Mouse (Mus musculus) lung, embryonic 14.5 days (tissue): Measurements from ENCODE around the gene Eef1a1. TPM values are rescaled to one million over a fixed set of nuclear protein-coding genes. Genes with fewer than 3 reads are reported as not detected.
A peak's percentile ranks its signal among the peaks of the same experiment; 100 is the strongest.
"Not testable (repeated sequence)": the region's sequence is repeated elsewhere in the genome, so short reads cannot be mapped to it uniquely, and the experiment has no call there.

Source experiments
- ATAC-seq: fragments of 200-750 bp; cut with Nextera tagmentation; 2 replicates; pipeline ENCODE4 v1.8.0; 2017; ENCODE audit warnings: mild to moderate bottlenecking, moderate TSS enrichment, moderate library complexity; ENCODE audit not compliant: insufficient read depth
- DNase-seq: peaks from one replicate; pipeline ENCODE4 v3.0.0-alpha.2; 2015
- H3K27ac ChIP-seq: fragments of 300-500 bp; sonication (generic); 2 replicates; pipeline ENCODE4 v1.5.1; 2014; ENCODE audit warnings: low read depth, mild to moderate bottlenecking, moderate library complexity
- H3K27me3 ChIP-seq: fragments of 300-500 bp; sonication (generic); 2 replicates; pipeline ENCODE4 v1.6.1; 2014; ENCODE audit warnings: low read length, control low read depth; ENCODE audit not compliant: insufficient read depth
- H3K36me3 ChIP-seq: fragments of 300-500 bp; sonication (generic); 2 replicates; pipeline ENCODE4 v1.6.1; 2014; ENCODE audit warnings: control low read depth; ENCODE audit not compliant: insufficient read depth
- H3K4me1 ChIP-seq: fragments of 300-500 bp; sonication (generic); 2 replicates; pipeline ENCODE4 v1.6.1; 2014; ENCODE audit warnings: antibody characterized with exemption, control low read depth; ENCODE audit not compliant: insufficient read depth
- H3K4me2 ChIP-seq: fragments of 300-500 bp; sonication (generic); 2 replicates; pipeline ENCODE4 v1.6.1; 2014; ENCODE audit warnings: mild to moderate bottlenecking
- H3K4me3 ChIP-seq: fragments of 300-500 bp; sonication (generic); 2 replicates; pipeline ENCODE4 v1.5.1; 2014; ENCODE audit warnings: low read depth, low read length
- H3K9ac ChIP-seq: fragments of 300-500 bp; sonication (generic); 2 replicates; pipeline ENCODE4 v1.6.1; 2014
- H3K9me3 ChIP-seq: fragments of 300-500 bp; sonication (generic); 2 replicates; pipeline ENCODE4 v1.6.1; 2016; ENCODE audit warnings: low read depth, low read length, control low read depth
- CTCF ChIP-seq: IDR thresholded peaks from 2 replicates; pipeline ENCODE4 v1.5.1; 2016; ENCODE audit warnings: antibody characterized with exemption, low read depth
- WGBS: fragments of 180-500 bp; shearing (Covaris S2); extraction: QIAGEN DNeasy Blood & Tissue Kit; methylation state at CpG from one replicate; pipeline ENCODE4 v1.1.7; 2014; 5-methylcytosine and 5-hydroxymethylcytosine counted together
- polyA plus RNA-seq: library from polyadenylated mRNA; unstranded; fragments of >200 nt; fragmentation: Nextera tagmentation; extraction: Ambion mirVana; gene quantifications from 2 replicates; pipeline ENCODE4 v1.2.1, GENCODE M21; 2014

The Eef1a1 gene
- polyA plus RNA-seq, 1 experiment from 2014 or later: 5,431 TPM

GRCm38 (mm10) chr9:78481423-78482331, 7.3 kb downstream of the Eef1a1 start:
- ATAC-seq (peak; percentile 99), DNase-seq (peak; percentile 99)
- Histone ChIP-seq H3K4me1 (no peaks in the 10 kb centered on the region), H3K4me2 (peak overlapping the region; percentile 67), H3K27me3 (no peaks in the 10 kb centered on the region), H3K9ac (peak overlapping the region; percentile 100), H3K9me3 (no peaks in the 10 kb centered on the region), H3K27ac (peak overlapping the region; percentile 99), H3K4me3 (peak overlapping the region; percentile 86), H3K36me3 (peaks cover 39% of the 10 kb centered on the region)
- no peak for TF ChIP-seq CTCF
- WGBS: under 1% methylated on average over 75 of the region's 77 CpGs

DNA sequence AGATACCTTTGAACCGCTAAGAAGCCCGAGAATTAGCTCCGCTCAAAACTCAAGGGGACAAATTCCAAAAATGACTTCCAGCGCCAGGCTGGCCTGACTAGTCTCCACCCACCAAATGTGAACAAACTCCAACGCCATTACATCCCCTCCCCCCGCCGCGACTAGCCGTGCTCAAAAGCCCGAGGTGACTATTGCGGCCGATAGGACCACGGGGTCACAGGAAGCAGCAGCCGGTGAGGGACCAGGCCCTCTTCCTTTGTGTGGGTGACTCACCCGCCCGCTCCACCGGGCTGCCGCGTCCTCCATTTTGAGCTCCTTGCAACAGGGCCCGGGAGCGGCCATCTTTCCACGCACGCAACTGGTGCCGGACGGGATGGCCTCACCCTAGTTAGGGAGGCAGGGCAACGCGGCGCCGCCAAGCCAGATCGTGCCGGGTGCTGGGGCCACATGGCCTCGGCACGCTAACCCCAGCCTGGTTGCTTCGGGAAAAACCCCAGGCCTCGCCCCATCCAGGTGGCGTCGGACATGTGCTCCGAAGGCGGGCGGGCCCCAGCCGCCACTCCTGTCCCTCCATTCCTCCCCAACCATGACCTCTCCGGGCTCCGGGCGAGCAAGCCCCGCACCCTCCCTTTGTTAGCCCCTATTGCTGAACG, 8.1 kb downstream of the Eef1a1 start:
- under 1% methylated on average over 44 of the region's 46 CpGs for WGBS
- TF ChIP-seq CTCF: no peak
- Histone ChIP-seq H3K4me3 (peak overlapping the region; percentile 86), H3K36me3 (peaks cover 48% of the 10 kb centered on the region), H3K27ac (peak overlapping the region; percentile 99), H3K27me3 (no peaks in the 10 kb centered on the region), H3K4me1 (no peaks in the 10 kb centered on the region), H3K4me2 (peak overlapping the region; percentile 67), H3K9me3 (no peaks in the 10 kb centered on the region), H3K9ac (peak overlapping the region; percentile 100)
- peak; percentile 78 for DNase-seq
- peak; percentile 5 for ATAC-seq

GRCm38 (mm10) chr9:78480227-78480626, 8.7 kb downstream of the Eef1a1 start:
- not testable (repeated sequence) for H3K4me1 ChIP-seq, DNase-seq, ATAC-seq, H3K9me3 ChIP-seq, H3K27me3 ChIP-seq
- WGBS: under 1% methylated on average over 13 of the region's 13 CpGs
- peak overlapping the region; percentile 67 for H3K4me2 ChIP-seq
- peak overlapping the region; percentile 86 for H3K4me3 ChIP-seq
- peak overlapping the region; percentile 100 for H3K9ac ChIP-seq
- H3K27ac ChIP-seq: peak overlapping the region; percentile 99
- H3K36me3 ChIP-seq: peaks cover 52% of the 10 kb centered on the region

- peak overlapping the region; percentile 67 for H3K4me2 ChIP-seq
- 30% methylated on average over 8 of the region's 8 CpGs for WGBS
- not testable (repeated sequence) for DNase-seq, H3K27me3 ChIP-seq, H3K4me1 ChIP-seq, ATAC-seq, H3K9me3 ChIP-seq, H3K27ac ChIP-seq
- H3K9ac ChIP-seq: peak overlapping the region; percentile 100; the same call in 1 of the 2 replicates
- H3K36me3 ChIP-seq: peaks cover 59% of the 10 kb centered on the region
- peak overlapping the region; percentile 86 for H3K4me3 ChIP-seq
These were observed 9.6 kb downstream of the Eef1a1 start for GRCm38 (mm10) chr9:78479308-78479707.

DNA sequence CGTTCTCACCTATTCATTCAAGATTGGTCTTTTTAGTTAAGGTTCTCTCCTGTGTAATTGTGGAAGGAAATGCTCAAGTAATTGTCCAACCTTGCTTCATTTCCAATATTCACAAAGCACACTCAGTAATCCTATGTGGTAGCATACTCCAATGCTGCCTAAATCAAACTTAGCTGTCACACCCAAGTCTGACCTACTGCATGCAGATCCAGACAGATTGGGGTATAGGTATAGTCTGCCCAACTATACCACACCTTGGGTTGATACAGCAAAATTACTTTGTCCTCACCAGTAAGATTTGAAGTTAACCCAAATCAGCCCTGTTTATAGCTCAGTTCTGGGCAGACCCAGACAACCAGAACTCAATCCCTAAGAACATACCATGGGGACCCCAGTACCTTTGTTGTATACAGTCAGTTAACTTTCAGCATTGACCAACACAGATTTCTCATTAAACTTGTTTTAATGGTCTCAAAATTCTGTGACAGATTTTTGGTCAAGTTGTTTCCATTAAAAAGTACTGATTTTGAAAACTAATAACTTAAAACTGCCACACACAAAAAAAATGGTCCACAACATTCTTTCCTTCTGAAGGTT, 10.8 kb downstream of the Eef1a1 start:
- Histone ChIP-seq H3K36me3 (peaks cover 70% of the 10 kb centered on the region), H3K4me3 (0 out of 2 replicates have a peak overlapping the region, but pooled peaks have one; percentile 0), H3K4me2 (peak overlapping the region; percentile 24; the same call in 1 of the 2 replicates)
- H3K9me3 ChIP-seq, H3K27me3 ChIP-seq, H3K27ac ChIP-seq, DNase-seq, ATAC-seq, H3K4me1 ChIP-seq, H3K9ac ChIP-seq: not testable (repeated sequence)
- WGBS: 44% methylated on average over 1 of the region's 1 CpGs

DNA sequence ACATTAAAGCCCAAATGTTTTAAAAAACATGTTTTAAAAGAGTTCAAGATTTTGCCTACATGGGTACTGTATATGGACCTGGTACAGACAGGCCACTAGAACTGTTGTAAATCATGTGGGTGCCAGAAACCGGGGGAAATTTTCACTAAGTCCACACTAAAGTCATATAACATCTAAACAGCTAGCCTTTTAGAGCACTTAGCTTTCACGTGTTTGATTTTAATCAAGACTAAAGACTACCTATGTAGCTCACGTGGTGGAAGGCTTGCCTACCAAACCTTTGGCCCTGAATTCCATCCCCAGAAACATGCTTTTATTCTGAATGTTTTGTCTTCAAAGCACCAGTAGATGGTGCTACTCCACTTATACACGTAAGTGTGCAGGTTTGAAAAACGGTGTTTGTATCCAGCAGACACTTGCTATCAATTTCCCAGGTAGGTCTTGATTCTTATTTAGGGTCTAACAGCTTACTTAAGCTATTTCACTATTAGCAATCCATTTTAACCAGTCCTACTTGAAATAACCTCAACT, 11.9 kb downstream of the Eef1a1 start:
- Histone ChIP-seq H3K9ac (no peak overlapping the region), H3K27ac (no peak overlapping the region), H3K4me2 (no peak overlapping the region), H3K4me1 (no peaks in the 10 kb centered on the region), H3K27me3 (no peaks in the 10 kb centered on the region), H3K4me3 (no peak overlapping the region), H3K36me3 (peaks cover 78% of the 10 kb centered on the region), H3K9me3 (no peaks in the 10 kb centered on the region)
- no peak for ATAC-seq
- TF ChIP-seq CTCF: peak; percentile 58
- DNase-seq: peak; percentile 78
- WGBS: 6% methylated on average over 5 of the region's 5 CpGs
